Mouse (Mus musculus): ENCODE measurements at regions not wholly inside any gene's neighbourhood (a gene's known extent, or its start where the extent isn't known, plus 50 kb on each side); places are given as distances from the start of the nearest gene placed in this dataset.

DNA sequence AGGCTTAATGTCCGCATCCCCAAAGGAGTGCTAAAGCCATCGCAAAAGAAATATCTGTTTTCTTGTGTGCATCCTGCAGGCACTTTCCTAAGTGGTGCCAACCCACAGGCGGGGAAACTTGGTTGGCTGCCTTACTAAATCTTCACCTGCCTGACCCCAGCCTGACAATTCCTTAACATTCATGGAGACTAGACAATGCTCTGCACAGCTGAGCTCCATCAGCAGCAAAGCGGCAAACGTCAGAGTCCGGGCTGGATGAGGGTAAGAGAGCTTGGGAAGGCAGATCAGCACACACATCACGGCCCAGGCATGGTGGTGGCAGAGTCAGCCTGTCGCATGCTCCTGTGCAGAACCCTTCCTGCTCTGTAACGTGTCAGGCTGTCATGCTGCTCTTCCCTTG, 209.8 kb upstream of the Tshz3 start:
- no peak overlapping the region for H3K27ac ChIP-seq (ENCODE audit: insufficient read depth, low read length)
- no peak overlapping the region for H3K4me3 ChIP-seq (ENCODE audit: insufficient read depth, low read length)
- no peaks in the 10 kb centered on the region for H3K4me1 ChIP-seq (ENCODE audit: control insufficient read depth, insufficient read depth, low read length)
- TF ChIP-seq CTCF (IDR thresholded peaks at IDR 0.05; ENCODE audit: extremely low read depth, insufficient read depth, low read length) = no peak
- TF ChIP-seq POLR2A (IDR thresholded peaks at IDR 0.05; ENCODE audit: extremely low read depth, insufficient read depth, low read length) = no peak

DNA sequence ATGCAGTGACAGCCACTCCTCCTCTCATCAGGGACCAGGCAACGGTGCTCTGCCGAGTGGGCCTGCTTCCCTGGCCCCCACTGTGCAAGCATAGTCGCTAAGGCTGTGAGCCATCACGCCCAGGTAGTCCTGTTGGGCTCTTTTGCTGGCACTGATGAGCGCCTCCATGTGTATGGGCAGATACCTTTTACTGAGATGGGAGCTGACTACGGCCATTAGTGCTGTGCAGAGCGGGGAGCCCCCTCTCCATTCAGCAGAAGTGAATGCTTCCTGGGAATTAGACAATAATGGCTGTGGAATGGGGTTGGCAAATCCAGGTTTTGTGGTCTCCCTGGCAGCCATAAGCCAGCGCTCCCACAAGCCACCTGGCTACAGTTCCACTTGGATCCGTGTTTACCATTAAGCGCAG, 206.7 kb upstream of the Tshz3 start:
- no peaks in the 10 kb centered on the region for H3K4me1 ChIP-seq (ENCODE audit: control insufficient read depth, insufficient read depth, low read length)
- H3K27ac ChIP-seq (ENCODE audit: insufficient read depth, low read length) = no peak overlapping the region
- no peak for TF ChIP-seq POLR2A (IDR thresholded peaks at IDR 0.05; ENCODE audit: extremely low read depth, insufficient read depth, low read length)
- TF ChIP-seq CTCF (IDR thresholded peaks at IDR 0.05; ENCODE audit: extremely low read depth, insufficient read depth, low read length) = no peak
- H3K4me3 ChIP-seq (ENCODE audit: insufficient read depth, low read length) = no peak overlapping the region

DNA sequence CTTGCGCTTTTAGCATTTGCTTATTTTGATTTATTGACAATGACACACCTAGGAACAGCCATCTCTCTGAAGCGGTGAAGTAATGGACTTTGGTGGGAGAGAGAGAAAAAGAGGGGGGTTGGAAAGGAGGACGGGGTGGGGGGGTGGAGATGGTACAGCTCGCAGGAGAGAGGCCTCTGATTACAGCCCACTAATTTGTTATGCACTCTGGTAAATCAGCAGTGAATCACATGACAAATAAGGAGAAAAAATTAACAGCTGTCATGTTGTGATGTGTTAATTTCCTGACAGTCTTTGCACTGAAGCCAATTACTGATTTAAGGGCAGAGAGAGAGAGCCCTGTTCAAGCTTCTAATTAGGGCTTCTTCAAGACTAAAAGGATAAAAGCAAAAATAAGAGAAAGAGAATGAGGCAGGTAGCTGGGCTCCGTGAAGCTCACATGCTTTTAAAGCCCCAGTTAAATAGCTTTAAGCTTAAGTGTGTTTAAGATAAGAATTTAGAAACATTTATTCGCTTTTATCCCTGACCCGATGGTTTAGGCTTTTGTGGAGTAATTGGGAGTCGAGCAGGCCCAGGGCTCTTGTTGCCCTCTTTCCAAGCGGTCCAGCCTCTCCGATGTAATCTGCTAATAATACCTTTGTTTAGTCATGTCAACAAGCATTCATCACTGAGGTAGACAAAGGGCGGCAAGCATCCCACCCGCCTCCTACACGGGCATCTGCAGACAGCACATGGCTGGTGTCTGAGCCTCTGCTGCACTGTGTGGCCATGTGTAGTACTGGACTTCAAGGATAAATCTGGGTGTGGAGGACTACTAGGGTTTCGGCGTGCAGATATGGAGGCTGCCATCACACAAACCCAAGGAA, 193.7 kb upstream of the Tshz3 start:
- no peak for TF ChIP-seq POLR2A (IDR thresholded peaks at IDR 0.05; ENCODE audit: extremely low read depth, insufficient read depth, low read length)
- no peak for TF ChIP-seq CTCF (IDR thresholded peaks at IDR 0.05; ENCODE audit: extremely low read depth, insufficient read depth, low read length)
- Histone ChIP-seq H3K4me3 (ENCODE audit: insufficient read depth, low read length) (no peak overlapping the region), H3K27ac (ENCODE audit: insufficient read depth, low read length) (no peak overlapping the region), H3K4me1 (ENCODE audit: control insufficient read depth, insufficient read depth, low read length) (no peaks in the 10 kb centered on the region)

DNA sequence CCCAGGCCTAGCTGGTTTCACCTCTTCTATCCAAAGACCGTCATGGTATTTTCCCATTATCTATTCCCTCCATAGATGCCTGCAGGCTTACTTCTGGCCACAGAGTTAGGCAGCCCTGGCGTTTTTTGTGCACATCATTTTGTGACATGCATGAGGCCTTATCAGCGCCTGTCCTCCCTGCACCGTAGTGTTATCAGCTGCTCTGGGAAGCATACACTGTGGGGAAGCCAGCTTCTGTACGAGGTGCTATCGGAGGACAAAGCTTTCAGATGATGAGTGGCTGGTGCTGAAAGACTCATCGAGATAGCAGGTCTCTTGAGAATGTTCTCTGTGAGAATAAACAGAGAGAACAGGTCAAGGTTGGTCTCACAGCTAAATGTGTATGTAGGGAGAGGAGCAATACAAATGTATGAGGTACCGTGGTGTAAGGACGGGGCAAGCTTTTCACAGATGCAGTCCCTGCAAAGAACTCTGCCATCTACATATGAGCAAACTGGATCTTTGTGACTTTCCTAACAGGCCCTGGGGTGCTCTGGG, 190.0 kb upstream of the Tshz3 start:
- Histone ChIP-seq H3K4me3 (ENCODE audit: insufficient read depth, low read length) (no peak overlapping the region), H3K4me1 (ENCODE audit: control insufficient read depth, insufficient read depth, low read length) (no peaks in the 10 kb centered on the region), H3K27ac (ENCODE audit: insufficient read depth, low read length) (no peak overlapping the region)
- no peak for TF ChIP-seq POLR2A (IDR thresholded peaks at IDR 0.05; ENCODE audit: extremely low read depth, insufficient read depth, low read length)
- no peak for TF ChIP-seq CTCF (IDR thresholded peaks at IDR 0.05; ENCODE audit: extremely low read depth, insufficient read depth, low read length)

DNA sequence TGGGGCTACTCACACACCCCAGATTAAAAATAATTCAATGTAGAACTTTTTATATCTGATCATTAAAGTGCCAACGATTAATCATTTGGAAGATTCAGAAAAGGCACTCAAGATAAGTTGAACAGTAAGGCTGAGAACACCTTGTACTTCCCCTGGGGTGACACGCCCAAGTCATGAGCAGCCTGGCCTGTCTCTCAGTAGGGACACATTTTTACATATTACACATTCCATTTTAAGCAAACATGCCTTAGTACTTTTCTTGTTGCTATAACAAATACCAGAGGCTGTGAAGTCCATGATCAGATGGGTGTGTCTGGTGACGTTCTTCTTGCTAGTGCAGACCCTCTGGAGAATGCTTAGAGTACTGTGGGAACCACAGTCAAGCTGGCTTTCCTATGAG, 184.2 kb upstream of the Tshz3 start:
- Histone ChIP-seq H3K4me1 (ENCODE audit: control insufficient read depth, insufficient read depth, low read length) (no peaks in the 10 kb centered on the region), H3K27ac (ENCODE audit: insufficient read depth, low read length) (no peak overlapping the region), H3K4me3 (ENCODE audit: insufficient read depth, low read length) (no peak overlapping the region)
- TF ChIP-seq POLR2A (IDR thresholded peaks at IDR 0.05; ENCODE audit: extremely low read depth, insufficient read depth, low read length) = no peak
- TF ChIP-seq CTCF (IDR thresholded peaks at IDR 0.05; ENCODE audit: extremely low read depth, insufficient read depth, low read length) = no peak

DNA sequence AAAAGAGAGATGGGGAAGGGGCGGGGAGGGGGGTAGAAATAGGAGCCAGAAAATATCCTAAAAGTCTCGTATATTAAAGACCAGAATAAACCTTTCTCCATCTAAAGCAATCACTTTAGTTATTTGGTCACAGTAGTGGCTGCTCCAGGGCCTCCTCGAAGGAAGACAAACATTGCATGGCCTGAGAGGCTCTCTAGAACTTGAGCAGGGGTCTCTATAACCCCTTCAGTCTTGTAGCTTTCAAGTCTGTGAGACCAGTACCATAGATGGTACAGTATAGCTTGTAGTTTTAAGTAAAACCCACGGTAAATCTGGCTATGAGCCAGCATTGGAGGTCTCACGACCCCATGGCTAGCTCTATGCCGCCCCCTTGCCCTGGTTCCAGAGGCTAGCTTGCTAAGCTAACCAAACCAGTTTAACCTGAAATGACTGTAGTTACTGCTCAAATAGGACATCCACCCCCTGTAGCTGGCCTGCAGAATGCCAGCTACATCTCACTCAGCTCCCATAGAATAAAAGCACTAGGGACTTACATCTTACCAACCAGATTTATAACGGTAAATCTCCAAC, 181.7 kb upstream of the Tshz3 start:
- no peak overlapping the region for H3K27ac ChIP-seq (ENCODE audit: insufficient read depth, low read length)
- no peaks in the 10 kb centered on the region for H3K4me1 ChIP-seq (ENCODE audit: control insufficient read depth, insufficient read depth, low read length)
- no peak overlapping the region for H3K4me3 ChIP-seq (ENCODE audit: insufficient read depth, low read length)
- TF ChIP-seq CTCF (IDR thresholded peaks at IDR 0.05; ENCODE audit: extremely low read depth, insufficient read depth, low read length) = no peak
- no peak for TF ChIP-seq POLR2A (IDR thresholded peaks at IDR 0.05; ENCODE audit: extremely low read depth, insufficient read depth, low read length)

DNA sequence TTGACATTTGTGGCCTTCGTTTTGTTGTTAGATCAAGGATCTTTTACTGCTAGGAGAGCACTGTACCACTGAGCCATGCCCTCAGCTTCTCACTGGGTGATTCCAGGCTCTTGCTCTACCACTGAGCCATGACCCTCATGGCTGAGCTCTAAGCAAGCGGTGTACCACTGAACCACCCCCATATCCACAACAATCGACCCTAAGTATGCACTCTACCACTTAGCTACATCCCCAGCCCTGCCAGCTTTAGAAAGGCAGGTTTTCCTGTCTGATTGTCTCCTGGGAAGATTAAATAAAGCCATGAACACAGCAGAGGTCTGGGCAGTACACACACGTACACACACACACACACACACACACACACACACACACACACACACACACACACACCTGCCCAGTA, 178.9 kb upstream of the Tshz3 start:
- H3K27ac ChIP-seq (ENCODE audit: insufficient read depth, low read length) = no peak overlapping the region
- H3K4me1 ChIP-seq (ENCODE audit: control insufficient read depth, insufficient read depth, low read length) = no peaks in the 10 kb centered on the region
- TF ChIP-seq CTCF (IDR thresholded peaks at IDR 0.05; ENCODE audit: extremely low read depth, insufficient read depth, low read length) (no peak), POLR2A (IDR thresholded peaks at IDR 0.05; ENCODE audit: extremely low read depth, insufficient read depth, low read length) (no peak)
- H3K4me3 ChIP-seq (ENCODE audit: insufficient read depth, low read length) = no peak overlapping the region

DNA sequence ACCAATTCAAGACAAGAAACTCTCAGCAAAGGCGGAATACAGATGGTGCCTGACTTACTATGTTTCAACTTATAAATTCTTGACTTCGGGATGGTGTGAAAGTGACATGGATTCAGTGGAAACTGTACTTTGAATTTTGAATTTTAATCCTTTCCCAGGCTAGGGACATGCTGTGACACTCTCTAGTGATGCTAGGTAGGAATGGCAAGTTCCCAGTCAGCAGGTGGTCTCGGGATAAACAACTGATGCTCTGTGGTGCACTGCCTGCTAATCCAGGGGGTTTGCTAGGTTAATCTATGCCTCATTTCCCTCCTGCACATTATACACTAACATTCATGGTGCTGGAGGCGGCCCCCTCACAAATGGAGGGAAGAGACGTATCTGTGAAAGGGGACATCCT, 175.0 kb upstream of the Tshz3 start:
- H3K27ac ChIP-seq (ENCODE audit: insufficient read depth, low read length) = no peak overlapping the region
- no peak overlapping the region for H3K4me3 ChIP-seq (ENCODE audit: insufficient read depth, low read length)
- TF ChIP-seq CTCF (IDR thresholded peaks at IDR 0.05; ENCODE audit: extremely low read depth, insufficient read depth, low read length) = no peak
- no peak for TF ChIP-seq POLR2A (IDR thresholded peaks at IDR 0.05; ENCODE audit: extremely low read depth, insufficient read depth, low read length)

DNA sequence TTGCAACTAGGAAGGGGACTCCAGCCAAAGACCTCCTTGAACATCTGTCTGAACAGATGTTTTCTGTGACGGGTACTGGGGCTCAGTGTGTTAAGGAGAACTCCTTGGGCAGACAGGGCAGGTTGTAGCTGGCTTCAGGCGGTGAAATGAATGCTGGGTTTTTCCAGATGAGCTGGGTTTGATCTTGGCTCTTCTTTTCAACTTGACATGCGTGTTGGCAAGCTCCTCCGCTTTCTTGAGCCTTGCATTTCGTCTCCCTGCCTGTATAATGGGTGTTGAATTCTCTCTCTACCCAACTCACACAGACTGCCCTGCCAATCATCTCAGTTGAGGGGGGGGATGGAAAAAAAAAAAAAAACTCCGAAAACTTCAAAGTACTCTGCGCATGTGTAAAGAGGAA, 171.8 kb upstream of the Tshz3 start:
- no peaks in the 10 kb centered on the region for H3K4me1 ChIP-seq (ENCODE audit: control insufficient read depth, insufficient read depth, low read length)
- no peak overlapping the region for H3K4me3 ChIP-seq (ENCODE audit: insufficient read depth, low read length)
- TF ChIP-seq CTCF (IDR thresholded peaks at IDR 0.05; ENCODE audit: extremely low read depth, insufficient read depth, low read length) (no peak), POLR2A (IDR thresholded peaks at IDR 0.05; ENCODE audit: extremely low read depth, insufficient read depth, low read length) (no peak)
- no peak overlapping the region for H3K27ac ChIP-seq (ENCODE audit: insufficient read depth, low read length)

More for the DNA sequence above, 175.0 kb upstream of the Tshz3 start:
- H3K4me1 ChIP-seq (ENCODE audit: control insufficient read depth, insufficient read depth, low read length) = no peaks in the 10 kb centered on the region

DNA sequence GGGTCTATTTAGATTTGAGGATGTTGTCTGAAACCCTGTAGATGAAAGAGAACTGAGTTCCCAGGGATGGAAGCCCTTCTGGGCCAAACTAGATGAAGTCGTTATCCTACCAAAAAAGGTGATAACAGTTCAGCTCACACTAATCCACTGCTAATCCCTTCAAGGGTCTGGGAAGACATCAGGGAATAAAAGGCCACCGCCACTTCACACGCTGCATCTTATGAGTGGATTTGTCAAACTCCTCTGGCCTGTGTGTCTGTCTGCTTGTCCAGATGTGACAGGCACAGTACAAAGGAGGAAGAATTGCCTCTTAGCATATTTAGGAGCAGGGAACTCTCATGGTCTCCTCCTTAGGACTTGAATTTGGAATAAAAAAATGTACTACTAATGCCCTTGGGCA, 171.2 kb upstream of the Tshz3 start:
- TF ChIP-seq CTCF (IDR thresholded peaks at IDR 0.05; ENCODE audit: extremely low read depth, insufficient read depth, low read length) = no peak
- TF ChIP-seq POLR2A (IDR thresholded peaks at IDR 0.05; ENCODE audit: extremely low read depth, insufficient read depth, low read length) = no peak
- H3K27ac ChIP-seq (ENCODE audit: insufficient read depth, low read length) = no peak overlapping the region
- no peak overlapping the region for H3K4me3 ChIP-seq (ENCODE audit: insufficient read depth, low read length)
- no peaks in the 10 kb centered on the region for H3K4me1 ChIP-seq (ENCODE audit: control insufficient read depth, insufficient read depth, low read length)
